Mouse (Mus musculus) brain, embryonic 18.5 days (tissue): Measurements from ENCODE around the gene Ildr2.

ENCODE experiments used
- DNase-seq: peaks from one replicate; pipeline ENCODE4 v3.0.0-alpha.2; 2012; ENCODE audit warnings: low read depth, low spot score

Ildr2 gene

DNA sequence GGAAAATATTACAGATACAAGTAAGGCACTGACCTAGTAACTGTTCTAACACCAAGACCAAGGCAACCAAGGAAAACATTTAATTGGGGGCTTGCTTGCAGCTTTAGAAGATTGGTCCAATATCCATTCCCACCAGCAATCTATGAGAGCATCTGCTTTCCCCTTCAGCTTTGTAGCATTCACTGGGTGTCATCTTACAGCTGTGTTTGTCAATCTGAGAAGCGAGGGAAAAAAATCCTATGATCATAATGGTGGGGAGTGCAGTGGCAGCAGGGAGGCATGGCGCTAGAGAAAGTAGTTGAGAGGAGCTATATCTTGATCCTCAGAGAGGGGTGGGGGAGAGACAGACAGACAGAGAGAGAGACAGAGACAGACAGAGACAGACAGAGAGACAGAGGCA is 88.1 kb downstream of the Ildr2 start:
- DNase-seq = no peak

DNA sequence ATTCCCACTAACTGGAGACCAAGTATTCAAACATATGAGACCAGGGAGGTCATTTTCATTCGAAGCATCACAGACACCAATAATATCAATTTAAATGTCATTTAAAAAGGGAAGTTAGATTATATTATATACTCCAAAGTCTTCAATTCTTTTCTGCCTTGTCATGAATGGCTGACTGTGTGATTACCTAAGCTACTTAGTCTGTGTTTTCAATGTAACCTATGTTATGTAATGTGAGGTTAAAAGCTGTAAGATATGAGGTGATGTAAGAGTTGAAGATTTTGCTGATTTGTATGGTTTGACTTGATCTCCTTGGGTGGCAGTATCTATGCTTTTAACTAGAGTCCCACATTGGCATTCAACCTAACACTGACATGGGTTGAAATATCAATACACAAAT is 88.6 kb downstream of the Ildr2 start:
- no peak for DNase-seq

DNA sequence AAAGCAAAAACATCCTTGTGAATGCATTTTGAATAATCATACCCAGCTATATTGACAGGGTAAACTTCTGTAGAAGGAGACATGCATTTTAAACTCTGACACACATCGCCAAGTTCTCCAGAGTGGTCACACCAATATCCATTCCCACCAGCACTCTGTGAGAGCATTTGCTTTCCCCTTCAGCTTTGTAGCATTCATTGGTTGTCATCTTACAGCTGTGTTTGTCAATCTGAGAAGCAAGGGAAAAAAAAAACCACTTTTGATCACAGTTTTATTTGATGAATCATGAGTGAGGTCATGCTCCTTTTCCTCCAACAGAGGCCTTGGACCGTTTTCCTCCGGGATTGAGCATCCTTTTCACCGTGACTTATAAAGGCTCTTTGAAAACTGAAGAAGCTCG is 89.6 kb downstream of the Ildr2 start:
- no peak for DNase-seq

DNA sequence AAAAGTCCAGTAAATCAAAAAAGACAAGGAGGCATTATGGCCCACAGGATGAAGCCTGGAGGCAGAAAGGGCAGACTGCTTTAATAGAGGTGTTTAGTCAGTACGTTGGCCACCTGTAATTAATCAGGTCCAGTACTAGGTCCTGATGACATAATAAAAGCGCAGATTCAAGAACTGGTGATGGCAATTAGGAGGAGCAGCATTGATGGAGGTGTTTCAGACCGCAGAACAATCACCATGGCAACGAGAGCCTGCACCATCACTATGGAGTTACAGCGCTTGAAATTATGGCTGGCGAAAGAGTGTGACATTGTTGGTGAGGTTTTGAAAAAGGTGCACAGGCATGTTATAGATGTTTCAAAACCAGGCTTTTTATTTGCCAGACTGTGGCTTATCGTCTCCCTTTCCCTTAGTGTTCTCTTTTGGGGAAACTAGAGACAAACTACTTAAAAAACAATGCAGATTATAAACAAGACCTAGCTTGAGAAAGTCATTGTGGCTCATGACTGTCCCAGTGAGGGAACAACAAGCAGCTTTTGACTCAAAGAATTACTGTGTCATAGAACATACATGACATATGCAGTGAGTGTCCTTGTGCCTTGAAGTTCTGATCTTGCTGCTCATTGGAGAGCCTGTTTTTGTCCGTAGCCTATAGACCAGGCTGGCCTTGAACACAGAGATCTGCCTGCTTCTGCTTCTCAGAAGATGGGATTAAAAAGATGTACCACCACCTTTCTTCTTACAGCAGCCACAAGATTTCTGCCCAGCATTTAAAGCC is 90.5 kb downstream of the Ildr2 start:
- no peak for DNase-seq

DNA sequence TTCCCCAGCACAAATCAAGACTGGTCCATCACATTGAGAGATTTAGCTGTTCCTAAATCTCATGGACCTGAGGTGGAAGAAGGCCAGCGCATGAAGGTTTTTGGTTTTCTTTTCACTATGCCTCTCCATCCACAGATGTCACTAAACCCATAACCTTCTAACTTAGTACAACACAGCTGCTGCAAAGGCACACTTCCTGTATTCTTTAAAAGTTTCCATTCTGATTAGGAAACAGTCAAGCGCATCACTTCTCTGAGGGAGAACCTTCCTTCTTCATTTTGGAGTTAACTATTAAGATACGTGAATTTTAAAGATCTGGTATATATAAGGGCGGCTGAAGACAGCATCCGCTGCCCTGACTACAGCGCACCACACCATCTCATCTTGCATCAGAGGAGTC is 91.7 kb downstream of the Ildr2 start:
- DNase-seq = no peak

DNA sequence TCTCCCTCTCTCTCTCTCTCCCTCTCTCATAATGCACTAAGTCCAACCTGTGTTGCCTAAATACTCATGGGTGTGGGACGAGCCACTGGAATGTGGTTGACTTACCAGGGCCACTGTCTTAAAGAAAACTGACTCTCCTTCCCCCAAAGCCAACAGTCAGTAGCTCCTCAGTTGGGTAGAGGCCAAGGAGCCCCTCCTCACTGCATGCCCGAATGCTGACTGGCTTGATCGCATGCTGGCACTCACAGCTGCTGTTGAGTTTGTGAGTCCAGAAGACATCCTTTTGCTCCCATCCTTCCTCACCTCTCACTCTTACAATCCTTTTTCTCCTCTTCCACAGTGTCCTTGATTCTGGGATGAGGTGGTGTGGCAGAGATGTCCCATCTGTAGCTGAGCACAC is 93.0 kb downstream of the Ildr2 start:
- DNase-seq = no peak

DNA sequence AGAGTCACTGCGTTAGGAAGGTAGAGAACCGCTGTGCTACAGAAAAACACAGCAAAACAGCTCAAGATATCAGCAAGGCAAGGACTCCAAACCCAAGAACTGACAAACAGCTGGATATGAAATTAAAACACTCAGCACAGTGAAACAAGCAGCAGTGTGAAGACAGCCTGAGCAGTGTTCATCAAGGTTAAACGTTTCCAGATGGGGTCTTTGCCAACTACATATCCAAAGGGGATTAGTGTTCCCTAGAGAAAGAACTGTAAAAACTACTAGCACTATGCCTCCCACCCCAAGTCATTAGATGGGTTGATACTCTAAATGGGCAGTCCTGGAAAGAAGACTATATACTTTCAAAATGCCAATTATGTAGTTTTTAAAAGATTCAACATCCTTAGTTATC is 95.4 kb downstream of the Ildr2 start:
- no peak for DNase-seq

DNA sequence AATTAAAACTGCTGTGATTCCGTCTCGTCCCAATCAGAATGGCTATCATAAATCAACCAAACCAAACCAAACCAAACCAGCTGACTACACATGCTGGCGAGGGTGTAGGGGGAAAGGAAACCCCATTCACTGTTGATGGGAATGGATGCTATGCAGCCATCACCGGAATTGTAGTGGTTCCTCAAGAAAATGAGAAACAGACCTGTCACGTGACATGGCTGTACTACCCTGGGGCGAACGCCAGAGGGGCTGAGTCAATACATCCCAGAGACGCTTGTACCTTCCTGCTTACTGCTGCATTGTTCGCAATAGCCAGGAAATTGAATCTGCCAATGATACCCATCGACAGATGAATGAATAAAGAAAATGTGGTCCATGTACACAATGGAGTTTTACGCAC is 95.8 kb downstream of the Ildr2 start:
- no peak for DNase-seq

DNA sequence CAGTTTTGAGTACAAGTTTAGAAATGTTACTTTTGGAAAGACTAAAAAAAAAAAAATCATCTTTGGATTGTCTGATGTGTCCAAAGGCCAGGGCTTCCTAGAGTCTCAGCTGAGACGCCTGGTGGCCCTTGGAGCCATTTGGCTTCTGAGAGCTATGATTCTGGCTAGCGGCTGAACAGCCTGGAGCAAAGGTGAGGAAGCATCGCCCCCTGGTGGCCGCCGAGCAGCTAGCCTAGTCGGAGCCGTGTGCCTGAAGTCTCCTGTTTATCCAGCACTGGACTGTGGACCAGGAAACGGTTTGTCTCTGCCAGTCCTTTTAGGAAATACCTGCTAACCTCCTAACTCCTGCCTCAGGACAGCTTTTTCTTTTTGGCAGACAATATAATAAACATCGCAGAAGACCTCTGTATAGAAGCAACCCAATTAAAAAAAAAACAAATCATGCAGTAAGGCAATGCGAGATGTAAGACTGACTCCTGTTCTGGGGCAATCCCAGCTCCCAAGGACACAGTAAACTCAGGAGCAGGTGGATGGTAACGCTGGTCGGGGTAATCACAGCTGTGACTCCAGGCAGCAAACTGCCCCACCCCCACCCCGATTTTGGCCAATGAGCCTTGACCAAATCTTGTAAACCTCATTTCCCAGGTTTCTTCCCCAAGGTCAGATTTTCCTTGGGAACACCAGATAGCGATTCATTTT is 106.4 kb downstream of the Ildr2 start:
- no peak for DNase-seq

DNA sequence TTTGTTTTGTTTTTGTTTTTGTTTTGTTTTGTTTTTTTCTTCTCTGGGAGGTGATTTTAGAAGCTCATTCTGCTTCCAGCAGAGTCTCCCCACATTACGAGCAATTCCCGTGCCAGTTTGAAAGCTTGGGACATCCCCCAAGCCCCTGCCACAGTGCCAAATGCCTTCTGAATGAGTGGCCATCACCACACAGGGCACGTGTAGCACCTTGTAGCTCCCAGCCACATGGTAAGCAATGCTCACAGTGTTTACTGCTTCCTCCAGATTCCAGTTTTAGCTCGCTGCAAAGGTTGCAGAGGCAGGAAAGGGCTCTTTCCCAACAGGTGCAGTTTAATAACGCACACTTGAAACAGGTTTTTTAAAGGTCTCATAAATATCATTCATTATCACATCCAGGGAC is 107.0 kb downstream of the Ildr2 start:
- no peak for DNase-seq

DNA sequence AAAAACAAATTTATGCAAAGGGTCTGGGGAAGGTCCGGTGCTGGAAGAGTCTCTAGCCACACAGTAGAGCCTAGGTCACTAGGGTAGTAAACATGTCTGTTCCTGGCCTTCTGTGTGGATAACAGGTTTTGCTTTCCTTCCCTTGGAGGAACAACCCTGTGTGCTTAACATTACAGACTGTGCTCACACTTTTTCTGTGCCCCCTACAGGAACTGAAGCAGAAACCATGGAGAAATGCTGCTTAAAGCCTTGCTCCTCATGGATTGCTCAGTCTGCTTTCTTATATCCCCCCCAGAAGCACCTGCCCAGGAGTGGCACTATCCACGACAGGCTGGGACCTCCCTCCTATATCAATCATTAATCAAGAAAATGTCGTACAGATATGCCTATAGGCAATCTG is 107.9 kb downstream of the Ildr2 start:
- no peak for DNase-seq

DNA sequence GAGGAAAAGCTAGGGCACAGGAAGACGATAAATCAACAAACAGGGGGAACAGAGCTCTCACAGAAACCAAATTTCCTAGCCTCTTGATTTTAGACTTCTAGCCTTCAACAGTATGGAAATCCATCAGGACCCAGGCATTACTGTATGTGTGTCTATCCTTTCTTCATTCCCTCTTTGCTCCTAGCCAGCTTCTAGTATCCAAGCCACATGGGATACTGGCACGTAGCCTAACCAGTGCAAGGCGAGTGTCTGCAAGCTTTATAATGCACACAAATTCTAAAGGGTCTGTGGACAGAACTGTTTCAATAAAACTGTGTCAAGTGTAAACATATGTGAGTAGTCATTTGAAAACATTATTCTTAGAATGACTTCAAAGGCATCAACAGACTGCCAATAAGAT is 108.7 kb downstream of the Ildr2 start:
- DNase-seq = no peak

DNA sequence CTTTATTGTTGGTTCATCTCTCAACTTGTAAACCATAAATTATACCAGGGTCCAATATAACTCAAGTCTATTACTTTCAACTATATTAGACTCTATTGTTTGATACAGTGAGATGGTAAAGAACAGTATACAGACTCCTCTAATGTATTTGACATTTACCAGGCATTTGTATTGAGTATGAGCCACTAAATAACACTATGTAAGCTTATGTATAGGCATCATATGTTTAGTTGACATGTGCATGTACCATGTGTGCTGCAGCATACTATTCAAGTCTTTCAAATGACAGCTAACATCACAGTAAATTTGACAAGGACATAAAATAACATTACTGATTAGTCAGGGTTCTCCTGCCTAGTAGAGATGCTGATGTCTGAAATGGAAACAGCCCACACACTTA is 109.2 kb downstream of the Ildr2 start:
- DNase-seq = no peak
